Mouse (Mus musculus) heart, postnatal 0 days (tissue): ENCODE results near the gene Get4.

Source experiments
- CTCF ChIP-seq: IDR thresholded peaks from 2 replicates; pipeline ENCODE4 v1.5.1; 2016; ENCODE audit warnings: antibody characterized with exemption, control low read depth, low read depth
- EP300 ChIP-seq: IDR thresholded peaks from 2 replicates; pipeline ENCODE4 v1.6.1; 2016; ENCODE audit warnings: antibody characterized with exemption, low read depth

DNA sequence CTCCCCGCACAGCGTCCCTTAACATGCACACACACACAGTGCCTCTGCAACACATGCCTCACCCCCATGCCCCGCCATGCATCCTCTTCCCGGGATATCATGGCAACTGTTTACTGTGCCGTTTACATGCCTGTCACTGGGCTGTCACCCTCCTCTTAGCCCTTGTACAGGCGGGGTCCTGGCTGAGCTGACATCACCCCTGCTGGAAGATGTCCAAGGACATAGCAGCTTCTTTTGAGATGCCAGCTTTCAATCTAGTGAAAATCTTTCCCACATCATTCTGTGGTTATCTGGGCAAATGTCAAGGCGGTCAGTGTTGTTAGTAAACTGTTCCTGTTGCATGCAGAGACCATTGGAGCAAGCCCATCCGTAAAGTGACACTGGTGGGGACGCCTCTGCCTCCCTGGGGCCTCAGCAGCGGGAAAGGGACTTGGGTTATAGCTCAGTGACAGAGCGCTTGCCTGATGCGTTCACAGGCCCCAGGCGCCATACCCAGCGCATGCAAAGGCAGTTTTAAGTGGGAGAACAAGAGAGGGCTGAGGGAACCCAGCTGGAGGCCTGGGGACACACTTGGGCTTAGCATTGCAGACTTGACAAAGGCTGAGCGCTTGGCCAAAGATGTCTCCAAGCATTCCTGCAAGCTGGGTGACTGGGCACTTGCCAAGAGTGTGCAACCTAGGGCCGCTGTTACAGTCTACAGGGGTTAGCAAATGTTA lies 18.8 kb downstream of the Get4 start:
- TF ChIP-seq CTCF, result no peak
- no peak for TF ChIP-seq EP300
